Mouse (Mus musculus): ENCODE data around the gene Syne1. TPM values are rescaled to one million over a fixed set of nuclear protein-coding genes. Genes with fewer than 3 reads are reported as not detected.

The Syne1 gene
- total and polyA plus RNA-seq, 2 experiments from 2014 or later, result 18.7 to 93.3 TPM

GRCm38 (mm10) chr10:5384131-5384776 is 167.0 kb downstream of the Syne1 start:
- Histone ChIP-seq H3K4me2 (ENCODE audit: low read depth, low read length) (no peak overlapping the region), H3K4me1 (ENCODE audit: insufficient read depth, low read length) (no peaks in the 10 kb centered on the region), H3K27me3 (ENCODE audit: insufficient read depth, low read length) (no peaks in the 10 kb centered on the region), H3K27ac (no peak overlapping the region), H3K9me3 (ENCODE audit: low read length) (no peaks in the 10 kb centered on the region), H3K36me3 (ENCODE audit: insufficient read depth, low read length) (no peaks in the 10 kb centered on the region), H3K4me3 (ENCODE audit: low read length) (no peak overlapping the region), H3K9ac (replicated peaks; ENCODE audit: low read length) (no peak overlapping the region)
- 87% methylated on average over 6 of the region's 6 CpGs for WGBS
- DNase-seq (ENCODE audit: low spot score), result no peak
- TF ChIP-seq CTCF (IDR thresholded peaks at IDR 0.05; ENCODE audit: low read depth), result no peak
- ATAC-seq, result no peak

GRCm38 (mm10) chr10:5381536-5381935 is 169.7 kb downstream of the Syne1 start:
- no peaks in the 10 kb centered on the region for H3K9me3 ChIP-seq (ENCODE audit: low read length)
- no peak overlapping the region for H3K4me2 ChIP-seq (ENCODE audit: low read depth, low read length)
- ATAC-seq (no peak), DNase-seq (ENCODE audit: low spot score) (no peak)
- 96% methylated on average over 4 of the region's 4 CpGs for WGBS
- no peak overlapping the region for H3K4me3 ChIP-seq (ENCODE audit: low read length)
- no peak overlapping the region for H3K9ac ChIP-seq (replicated peaks; ENCODE audit: low read length)
- no peak overlapping the region for H3K27ac ChIP-seq
- no peaks in the 10 kb centered on the region for H3K4me1 ChIP-seq (ENCODE audit: insufficient read depth, low read length)
- no peak for TF ChIP-seq CTCF (IDR thresholded peaks at IDR 0.05; ENCODE audit: low read depth)
- no peaks in the 10 kb centered on the region for H3K36me3 ChIP-seq (ENCODE audit: insufficient read depth, low read length)
- H3K27me3 ChIP-seq (ENCODE audit: insufficient read depth, low read length), result no peaks in the 10 kb centered on the region

GRCm38 (mm10) chr10:5378969-5379368 is 172.3 kb downstream of the Syne1 start:
- H3K4me2 ChIP-seq (ENCODE audit: low read depth, low read length), result no peak overlapping the region
- DNase-seq (ENCODE audit: low spot score), result no peak
- no peak for ATAC-seq
- no peaks in the 10 kb centered on the region for H3K36me3 ChIP-seq (ENCODE audit: insufficient read depth, low read length)
- H3K4me3 ChIP-seq (ENCODE audit: low read length), result no peak overlapping the region
- 69% methylated on average over 2 of the region's 2 CpGs for WGBS
- H3K27ac ChIP-seq, result no peak overlapping the region
- H3K27me3 ChIP-seq (ENCODE audit: insufficient read depth, low read length), result no peaks in the 10 kb centered on the region
- H3K4me1 ChIP-seq (ENCODE audit: insufficient read depth, low read length), result no peaks in the 10 kb centered on the region
- H3K9ac ChIP-seq (replicated peaks; ENCODE audit: low read length), result no peak overlapping the region
- no peak for TF ChIP-seq CTCF (IDR thresholded peaks at IDR 0.05; ENCODE audit: low read depth)
- H3K9me3 ChIP-seq (ENCODE audit: low read length), result no peaks in the 10 kb centered on the region

- H3K27ac ChIP-seq, result no peak overlapping the region
- no peaks in the 10 kb centered on the region for H3K36me3 ChIP-seq (ENCODE audit: insufficient read depth, low read length)
- no peak overlapping the region for H3K4me2 ChIP-seq (ENCODE audit: low read depth, low read length)
- no peaks in the 10 kb centered on the region for H3K4me1 ChIP-seq (ENCODE audit: insufficient read depth, low read length)
- ATAC-seq, result 0 out of 2 replicates have a peak, but pooled peaks have one; percentile 67
- H3K4me3 ChIP-seq (ENCODE audit: low read length), result no peak overlapping the region
- DNase-seq (ENCODE audit: low spot score), result no peak
- no peak for TF ChIP-seq CTCF (IDR thresholded peaks at IDR 0.05; ENCODE audit: low read depth)
- no peak overlapping the region for H3K9ac ChIP-seq (replicated peaks; ENCODE audit: low read length)
- no peaks in the 10 kb centered on the region for H3K9me3 ChIP-seq (ENCODE audit: low read length)
- WGBS, result 62% methylated on average over 4 of the region's 4 CpGs
- H3K27me3 ChIP-seq (ENCODE audit: insufficient read depth, low read length), result no peaks in the 10 kb centered on the region
Observed at GRCm38 (mm10) chr10:5369599-5369998, 181.7 kb downstream of the Syne1 start.

GRCm38 (mm10) chr10:5368266-5368665 is 183.0 kb downstream of the Syne1 start:
- WGBS, result 63% methylated on average over 6 of the region's 6 CpGs
- no peaks in the 10 kb centered on the region for H3K27me3 ChIP-seq (ENCODE audit: insufficient read depth, low read length)
- no peak overlapping the region for H3K27ac ChIP-seq
- H3K9me3 ChIP-seq (ENCODE audit: low read length), result no peaks in the 10 kb centered on the region
- H3K4me2 ChIP-seq (ENCODE audit: low read depth, low read length), result no peak overlapping the region
- H3K4me1 ChIP-seq (ENCODE audit: insufficient read depth, low read length), result no peaks in the 10 kb centered on the region
- no peak overlapping the region for H3K4me3 ChIP-seq (ENCODE audit: low read length)
- no peak for TF ChIP-seq CTCF (IDR thresholded peaks at IDR 0.05; ENCODE audit: low read depth)
- H3K9ac ChIP-seq (replicated peaks; ENCODE audit: low read length), result no peak overlapping the region
- no peaks in the 10 kb centered on the region for H3K36me3 ChIP-seq (ENCODE audit: insufficient read depth, low read length)
- DNase-seq (ENCODE audit: low spot score), result no peak
- ATAC-seq, result no peak

- no peak for TF ChIP-seq CTCF (IDR thresholded peaks at IDR 0.05; ENCODE audit: low read depth)
- ATAC-seq, result no peak
Observed at GRCm38 (mm10) chr10:5367465-5368011, 183.7 kb downstream of the Syne1 start.

GRCm38 (mm10) chr10:5360560-5360959 is 190.7 kb downstream of the Syne1 start:
- ATAC-seq (peak; percentile 75), DNase-seq (ENCODE audit: low spot score) (peak; percentile 43)
- Histone ChIP-seq H3K4me1 (ENCODE audit: insufficient read depth, low read length) (0 out of 2 replicates have a peak, but pooled peaks cover 2% of the 10 kb centered on the region), H3K4me2 (ENCODE audit: low read depth, low read length) (0 out of 2 replicates have a peak overlapping the region, but pooled peaks have one; percentile 11), H3K9me3 (ENCODE audit: low read length) (no peaks in the 10 kb centered on the region), H3K27ac (no peak overlapping the region), H3K9ac (replicated peaks; ENCODE audit: low read length) (no peak overlapping the region), H3K4me3 (ENCODE audit: low read length) (no peak overlapping the region), H3K36me3 (ENCODE audit: insufficient read depth, low read length) (no peaks in the 10 kb centered on the region), H3K27me3 (ENCODE audit: insufficient read depth, low read length) (no peaks in the 10 kb centered on the region)
- TF ChIP-seq CTCF (IDR thresholded peaks at IDR 0.05; ENCODE audit: low read depth), result no peak
- WGBS, result 30% methylated on average over 7 of the region's 7 CpGs

More at GRCm38 (mm10) chr10:5367465-5368011, 183.7 kb downstream of the Syne1 start:
- no peak overlapping the region for H3K4me2 ChIP-seq (ENCODE audit: low read depth, low read length)
- 67% methylated on average over 12 of the region's 12 CpGs for WGBS
- no peak overlapping the region for H3K27ac ChIP-seq
- H3K9me3 ChIP-seq (ENCODE audit: low read length), result no peaks in the 10 kb centered on the region
- no peaks in the 10 kb centered on the region for H3K36me3 ChIP-seq (ENCODE audit: insufficient read depth, low read length)
- H3K4me3 ChIP-seq (ENCODE audit: low read length), result no peak overlapping the region
- DNase-seq (ENCODE audit: low spot score), result no peak
- no peaks in the 10 kb centered on the region for H3K4me1 ChIP-seq (ENCODE audit: insufficient read depth, low read length)
- H3K27me3 ChIP-seq (ENCODE audit: insufficient read depth, low read length), result no peaks in the 10 kb centered on the region
- no peak overlapping the region for H3K9ac ChIP-seq (replicated peaks; ENCODE audit: low read length)
